Mouse (Mus musculus): ENCODE data around the gene Atp1a3. TPM values are rescaled to one million over a fixed set of nuclear protein-coding genes. Genes with fewer than 3 reads are reported as not detected.

The Atp1a3 gene
- total and polyA plus RNA-seq, 2 experiments: 0.06 to 0.28 TPM

GRCm38 (mm10) chr7:25035916-25036315 is 30.2 kb upstream of the Atp1a3 start:
- no peak overlapping the region for H3K27ac ChIP-seq (replicated peaks; ENCODE audit: insufficient read depth, low read depth, low read length)
- H3K36me3 ChIP-seq (ENCODE audit: control insufficient read depth, insufficient read depth, low read length): no peaks in the 10 kb centered on the region
- no peaks in the 10 kb centered on the region for H3K79me2 ChIP-seq (ENCODE audit: control insufficient read depth, insufficient read depth, low read length)
- no peaks in the 10 kb centered on the region for H3K4me1 ChIP-seq (ENCODE audit: control insufficient read depth, insufficient read depth, low read length)
- no peak overlapping the region for H3K4me3 ChIP-seq (ENCODE audit: insufficient read depth, low read depth, low read length)
- H3K9ac ChIP-seq (ENCODE audit: low read depth, low read length): no peak overlapping the region
- peak; percentile 40 for DNase-seq (ENCODE audit: extremely low read depth, low read depth, low spot score)
- no peaks in the 10 kb centered on the region for H3K27me3 ChIP-seq (ENCODE audit: control insufficient read depth, insufficient read depth, low read length)
- no peak for TF ChIP-seq POLR2A (IDR thresholded peaks at IDR 0.05; ENCODE audit: extremely low read depth, insufficient read depth, low read length)
- peak; percentile 79 for TF ChIP-seq CTCF (IDR thresholded peaks at IDR 0.05; ENCODE audit: low read depth, low read length)
- 55% methylated on average over 7 of the region's 7 CpGs for WGBS

DNA sequence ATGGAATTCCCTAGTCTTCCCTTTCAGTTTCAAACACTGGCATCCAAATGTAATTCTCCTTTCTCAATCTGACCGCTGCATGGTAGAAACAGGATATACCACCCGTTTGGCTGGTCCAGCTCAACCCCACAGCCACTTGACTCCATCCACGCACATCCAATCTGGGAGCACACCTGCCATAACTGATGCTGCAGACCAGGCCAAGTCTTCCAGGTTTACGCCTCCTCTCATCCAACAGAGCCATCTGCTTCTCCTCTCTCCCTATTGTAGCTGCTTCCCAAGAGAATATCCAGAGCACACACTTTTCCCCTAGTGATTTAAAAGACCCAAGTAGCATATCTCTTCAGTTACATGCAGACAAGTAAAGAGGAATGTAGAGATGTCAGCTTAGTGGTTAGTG is 29.0 kb upstream of the Atp1a3 start:
- Histone ChIP-seq H3K4me1 (ENCODE audit: control insufficient read depth, insufficient read depth, low read length) (no peaks in the 10 kb centered on the region), H3K9ac (ENCODE audit: low read depth, low read length) (no peak overlapping the region), H3K79me2 (ENCODE audit: control insufficient read depth, insufficient read depth, low read length) (no peaks in the 10 kb centered on the region), H3K27me3 (ENCODE audit: control insufficient read depth, insufficient read depth, low read length) (no peaks in the 10 kb centered on the region), H3K36me3 (ENCODE audit: control insufficient read depth, insufficient read depth, low read length) (no peaks in the 10 kb centered on the region), H3K4me3 (ENCODE audit: insufficient read depth, low read depth, low read length) (no peak overlapping the region), H3K27ac (replicated peaks; ENCODE audit: insufficient read depth, low read depth, low read length) (no peak overlapping the region)
- TF ChIP-seq POLR2A (IDR thresholded peaks at IDR 0.05; ENCODE audit: extremely low read depth, insufficient read depth, low read length): no peak
- no peak for TF ChIP-seq CTCF (IDR thresholded peaks at IDR 0.05; ENCODE audit: low read depth, low read length)
- DNase-seq (ENCODE audit: extremely low read depth, low read depth, low spot score): no peak
- 91% methylated on average over 4 of the region's 4 CpGs for WGBS

GRCm38 (mm10) chr7:25031528-25031927 is 25.8 kb upstream of the Atp1a3 start:
- no peak for TF ChIP-seq CTCF (IDR thresholded peaks at IDR 0.05; ENCODE audit: low read depth, low read length)
- TF ChIP-seq POLR2A (IDR thresholded peaks at IDR 0.05; ENCODE audit: extremely low read depth, insufficient read depth, low read length): no peak
- H3K27me3 ChIP-seq (ENCODE audit: control insufficient read depth, insufficient read depth, low read length): no peaks in the 10 kb centered on the region
- H3K79me2 ChIP-seq (ENCODE audit: control insufficient read depth, insufficient read depth, low read length): no peaks in the 10 kb centered on the region
- no peak overlapping the region for H3K9ac ChIP-seq (ENCODE audit: low read depth, low read length)
- 80% methylated on average over 3 of the region's 3 CpGs for WGBS
- no peaks in the 10 kb centered on the region for H3K36me3 ChIP-seq (ENCODE audit: control insufficient read depth, insufficient read depth, low read length)
- no peak overlapping the region for H3K4me3 ChIP-seq (ENCODE audit: insufficient read depth, low read depth, low read length)
- no peaks in the 10 kb centered on the region for H3K4me1 ChIP-seq (ENCODE audit: control insufficient read depth, insufficient read depth, low read length)
- H3K27ac ChIP-seq (replicated peaks; ENCODE audit: insufficient read depth, low read depth, low read length): no peak overlapping the region
- no peak for DNase-seq (ENCODE audit: extremely low read depth, low read depth, low spot score)

GRCm38 (mm10) chr7:25030032-25030753 is 24.4 kb upstream of the Atp1a3 start:
- no peaks in the 10 kb centered on the region for H3K79me2 ChIP-seq (ENCODE audit: control insufficient read depth, insufficient read depth, low read length)
- 32% methylated on average over 5 of the region's 5 CpGs for WGBS
- peak; percentile 41 for DNase-seq (ENCODE audit: extremely low read depth, low read depth, low spot score)

GRCm38 (mm10) chr7:25026452-25026851 is 20.7 kb upstream of the Atp1a3 start:
- Histone ChIP-seq H3K36me3 (ENCODE audit: control insufficient read depth, insufficient read depth, low read length) (no peaks in the 10 kb centered on the region), H3K27ac (replicated peaks; ENCODE audit: insufficient read depth, low read depth, low read length) (no peak overlapping the region), H3K4me1 (ENCODE audit: control insufficient read depth, insufficient read depth, low read length) (no peaks in the 10 kb centered on the region), H3K79me2 (ENCODE audit: control insufficient read depth, insufficient read depth, low read length) (no peaks in the 10 kb centered on the region), H3K9ac (ENCODE audit: low read depth, low read length) (no peak overlapping the region), H3K4me3 (ENCODE audit: insufficient read depth, low read depth, low read length) (no peak overlapping the region), H3K27me3 (ENCODE audit: control insufficient read depth, insufficient read depth, low read length) (no peaks in the 10 kb centered on the region)
- no peak for TF ChIP-seq CTCF (IDR thresholded peaks at IDR 0.05; ENCODE audit: low read depth, low read length)
- TF ChIP-seq POLR2A (IDR thresholded peaks at IDR 0.05; ENCODE audit: extremely low read depth, insufficient read depth, low read length): no peak
- WGBS: 60% methylated on average over 7 of the region's 7 CpGs
- peak; percentile 30 for DNase-seq (ENCODE audit: extremely low read depth, low read depth, low spot score)

More at GRCm38 (mm10) chr7:25030032-25030753, 24.4 kb upstream of the Atp1a3 start:
- Histone ChIP-seq H3K36me3 (ENCODE audit: control insufficient read depth, insufficient read depth, low read length) (no peaks in the 10 kb centered on the region), H3K9ac (ENCODE audit: low read depth, low read length) (no peak overlapping the region), H3K27ac (replicated peaks; ENCODE audit: insufficient read depth, low read depth, low read length) (no peak overlapping the region), H3K4me3 (ENCODE audit: insufficient read depth, low read depth, low read length) (no peak overlapping the region), H3K27me3 (ENCODE audit: control insufficient read depth, insufficient read depth, low read length) (no peaks in the 10 kb centered on the region), H3K4me1 (ENCODE audit: control insufficient read depth, insufficient read depth, low read length) (no peaks in the 10 kb centered on the region)
- TF ChIP-seq CTCF (IDR thresholded peaks at IDR 0.05; ENCODE audit: low read depth, low read length) (peak; percentile 65), POLR2A (IDR thresholded peaks at IDR 0.05; ENCODE audit: extremely low read depth, insufficient read depth, low read length) (no peak)

DNA sequence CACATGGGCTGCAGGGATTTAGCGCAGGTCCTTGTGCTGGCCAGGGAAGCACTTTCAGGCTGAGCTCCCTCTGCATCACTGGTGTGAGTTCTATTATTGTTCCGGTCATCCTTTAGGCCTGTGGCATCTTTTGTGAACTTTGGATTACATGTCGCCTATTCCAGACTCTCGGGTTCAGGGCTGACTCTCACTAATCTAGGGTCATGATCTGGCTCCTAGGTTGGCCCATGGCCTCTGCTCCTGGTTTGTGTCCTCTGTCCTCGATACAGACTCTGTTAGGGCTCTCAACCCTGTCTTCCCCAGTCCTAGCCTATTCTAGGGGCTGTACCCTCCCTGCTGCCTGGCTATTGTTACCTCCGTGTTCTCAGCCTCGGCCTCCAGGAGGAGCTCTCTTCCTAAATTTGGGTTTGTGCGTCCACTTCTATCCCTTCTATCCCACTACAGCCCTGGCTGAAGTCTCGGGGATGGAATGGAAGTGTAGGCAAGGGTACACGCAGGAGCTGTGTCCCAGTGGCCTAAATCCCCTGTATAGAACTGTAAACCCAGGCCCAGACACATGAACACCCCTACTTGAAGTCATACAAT is 20.2 kb upstream of the Atp1a3 start:
- Histone ChIP-seq H3K27ac (replicated peaks; ENCODE audit: insufficient read depth, low read depth, low read length) (no peak overlapping the region), H3K79me2 (ENCODE audit: control insufficient read depth, insufficient read depth, low read length) (no peaks in the 10 kb centered on the region), H3K9ac (ENCODE audit: low read depth, low read length) (no peak overlapping the region), H3K36me3 (ENCODE audit: control insufficient read depth, insufficient read depth, low read length) (no peaks in the 10 kb centered on the region), H3K4me1 (ENCODE audit: control insufficient read depth, insufficient read depth, low read length) (no peaks in the 10 kb centered on the region), H3K27me3 (ENCODE audit: control insufficient read depth, insufficient read depth, low read length) (no peaks in the 10 kb centered on the region), H3K4me3 (ENCODE audit: insufficient read depth, low read depth, low read length) (no peak overlapping the region)
- DNase-seq (ENCODE audit: extremely low read depth, low read depth, low spot score): peak; percentile 73
- 46% methylated on average over 10 of the region's 10 CpGs for WGBS
- no peak for TF ChIP-seq POLR2A (IDR thresholded peaks at IDR 0.05; ENCODE audit: extremely low read depth, insufficient read depth, low read length)
- peak; percentile 37 for TF ChIP-seq CTCF (IDR thresholded peaks at IDR 0.05; ENCODE audit: low read depth, low read length)

Measured in liver, adult 2 months (tissue).